Comparison of ENCODE assay signal across 8 mouse cellular contexts in the genomic region with DNA sequence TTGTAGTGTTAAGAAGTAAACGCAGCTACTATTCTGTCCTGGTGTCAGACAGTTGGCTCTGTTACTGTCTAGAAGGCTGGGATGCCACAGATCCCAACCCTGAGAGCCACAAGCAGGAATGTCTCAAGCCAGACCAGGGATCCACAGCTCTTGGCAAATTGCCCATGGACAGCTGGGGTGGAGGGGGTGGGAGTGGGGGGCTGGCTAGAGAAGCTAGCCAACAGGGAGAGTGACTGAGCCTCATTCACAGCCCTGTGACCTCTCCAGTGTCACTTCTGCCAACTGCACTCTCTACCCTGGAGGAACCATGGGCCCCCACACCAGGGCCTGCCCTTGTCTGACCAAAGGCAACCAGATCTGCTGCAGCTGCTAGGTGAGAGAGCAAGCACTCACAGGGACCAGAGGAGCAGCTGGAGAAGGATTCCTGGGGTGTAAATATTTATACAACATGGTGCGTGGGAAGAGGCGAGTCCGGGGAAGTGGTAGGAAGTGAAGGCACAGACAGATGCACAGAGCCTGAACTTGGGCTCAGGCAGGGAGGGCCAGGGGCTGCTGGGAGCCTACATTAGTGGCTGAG. TPM values are rescaled to one million over a fixed set of nuclear protein-coding genes. Genes with fewer than 3 reads are reported as not detected.
DNase-seq lines count a peak whose midpoint lies in the region; ATAC-seq and TF ChIP-seq lines count a peak whose summit lies in the region.

No protein-coding gene starts in this region.

- DNase-seq in heart, adult 18-20 months: no peak
- DNase-seq in gastrocnemius, postnatal 10 days: peak; percentile 59
- peak; percentile 89 for DNase-seq in kidney, postnatal 0 days (ENCODE audit: low spot score)
- peak; percentile 77 for DNase-seq in lung, postnatal 36 days
- DNase-seq in right cerebral cortex, adult 18-20 months: no peak
- no peak for DNase-seq in frontal cortex, postnatal 10 days (ENCODE audit: low spot score in 2 of 2)

- ATAC-seq in heart, embryonic 12.5 days (ENCODE audit: insufficient number of reproducible peaks, low FRiP score): peak; percentile 40; the same call in 1 of the 2 replicates
- peak; percentile 86 for ATAC-seq in kidney, postnatal 0 days (replicated peaks; ENCODE audit: low FRiP score, low read depth)
- no peak for ATAC-seq in erythroid progenitor cell, adult 5-6 weeks (replicated peaks; ENCODE audit: low FRiP score, poor library complexity, severe bottlenecking)

- 0 out of 2 replicates have a peak, but pooled peaks cover 3% of the 10 kb centered on the region for H3K9me3 ChIP-seq in heart, embryonic 12.5 days (replicated peaks)
- H3K9me3 ChIP-seq in kidney, postnatal 0 days (replicated peaks; ENCODE audit: low read length): no peaks in the 10 kb centered on the region; the same call in 1 of the 2 replicates

- peak overlapping the region; percentile 7; the same call in 1 of the 2 replicates for H3K4me2 ChIP-seq in heart, embryonic 12.5 days
- H3K4me2 ChIP-seq in kidney, postnatal 0 days (ENCODE audit: low read length): no peak overlapping the region

- no peaks in the 10 kb centered on the region for H3K27me3 ChIP-seq in heart, embryonic 12.5 days (replicated peaks)
- no peaks in the 10 kb centered on the region for H3K27me3 ChIP-seq in kidney, postnatal 0 days (ENCODE audit: insufficient read depth, low read length)

- peak overlapping the region; percentile 56 for H3K9ac ChIP-seq in heart, embryonic 12.5 days
- no peak overlapping the region for H3K9ac ChIP-seq in kidney, postnatal 0 days (ENCODE audit: low read depth, low read length)

- peaks cover 33% of the 10 kb centered on the region for H3K4me1 ChIP-seq in heart, embryonic 12.5 days (replicated peaks)
- H3K4me1 ChIP-seq in kidney, postnatal 0 days (replicated peaks; ENCODE audit: insufficient read depth, low read length): peaks cover 23% of the 10 kb centered on the region

- no peak overlapping the region for H3K4me3 ChIP-seq in heart, embryonic 12.5 days
- no peak overlapping the region for H3K4me3 ChIP-seq in kidney, postnatal 0 days (replicated peaks; ENCODE audit: low read depth, low read length)

- TF ChIP-seq CTCF in kidney, postnatal 0 days (IDR thresholded peaks at IDR 0.05; ENCODE audit: low read depth): no peak

- WGBS in heart, embryonic 12.5 days: 29% methylated on average over 4 of the region's 4 CpGs
- WGBS in kidney, postnatal 0 days: 20% methylated on average over 4 of the region's 4 CpGs

- peak overlapping the region; percentile 82 for H3K27ac ChIP-seq in heart, embryonic 12.5 days (ENCODE audit: poor library complexity, severe bottlenecking)
- H3K27ac ChIP-seq in kidney, postnatal 0 days: peak overlapping the region; percentile 77

- H3K36me3 ChIP-seq in heart, embryonic 12.5 days: peaks cover 38% of the 10 kb centered on the region
- peaks cover 7% of the 10 kb centered on the region for H3K36me3 ChIP-seq in kidney, postnatal 0 days (ENCODE audit: insufficient read depth, low read length)

RNA-seq across cellular contexts. Expression of a gene that starts 10.5 kb away (rescaled TPM):
- 98.4 and 101 TPM in 2 replicates for polyA plus RNA-seq in heart, embryonic 12.5 days (2016; fragmentation: Nextera tagmentation; extraction: Ambion mirVana)
- 10 to 100 TPM; 84.9 to 91.1 TPM for total RNA-seq in heart, adult 18-20 months (2021)
- total RNA-seq in gastrocnemius, postnatal 10 days (2021): 10 to 100 TPM; 80.4 to 90.5 TPM
- polyA plus RNA-seq in kidney, postnatal 0 days (2015; fragmentation: Nextera tagmentation; extraction: Ambion mirVana): 141 and 160 TPM in 2 replicates
- total RNA-seq in erythroid progenitor cell, adult 5-6 weeks (2015; ENCODE audit: low replicate concordance): 52.0 and 100 TPM in 2 replicates
- total RNA-seq in erythroid progenitor cell, adult 5-6 weeks (2017; ENCODE audit: low replicate concordance): 5.8 and 9.2 TPM in 2 replicates

Comparison
In these comparisons a context has a peak if more than half of its experiments do, and no peak if none do; other contexts are left out.
1. DNase-seq: peak in gastrocnemius, postnatal 10 days (single experiment), kidney, postnatal 0 days (single experiment) and lung, postnatal 36 days (single experiment); none in heart, adult 18-20 months (0 of 2), right cerebral cortex, adult 18-20 months (single experiment) and frontal cortex, postnatal 10 days (0 of 2).